Mouse (Mus musculus) E14TG2a.4 (cell line): ENCODE data around the gene Mansc4.

Experiments used
- CTCF ChIP-seq: conservative IDR thresholded peaks from 2 replicates; pipeline ENCODE4 v1.5.1; 2014; ENCODE audit warnings: low read length
- NANOG ChIP-seq: IDR thresholded peaks from 2 replicates; pipeline ENCODE4 v1.6.1; 2014; ENCODE audit warnings: borderline replicate concordance, low read length, mixed read lengths

DNA sequence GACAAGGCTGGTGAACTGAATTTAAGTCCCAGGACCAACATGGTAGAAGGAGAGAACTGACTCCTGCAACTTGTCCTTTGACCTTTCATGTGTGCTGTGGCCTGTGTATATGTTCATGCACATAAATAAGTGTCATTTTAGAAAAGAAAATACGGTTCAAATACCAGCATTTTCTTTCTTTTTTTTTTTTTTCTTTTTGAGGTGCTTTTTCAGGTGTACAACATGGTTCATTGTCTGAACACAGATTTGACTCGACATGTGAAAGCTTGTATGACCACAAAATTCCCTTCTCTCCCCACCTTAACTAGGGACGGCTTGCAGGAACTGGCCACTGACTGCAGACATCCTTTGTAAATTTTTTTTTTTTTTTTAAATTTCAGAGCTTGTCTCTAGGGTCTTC, 10.1 kb upstream of the Mansc4 start:
- no peak for TF ChIP-seq CTCF
- TF ChIP-seq NANOG: no peak
